Mouse (Mus musculus) retina, embryonic 14.5 days (tissue): ENCODE measurements around the gene Svop.

ENCODE experiments used
- DNase-seq: peaks from one replicate; pipeline ENCODE4 v3.0.0-alpha.2; 2015; ENCODE audit warnings: low spot score

Svop gene

GRCm38 (mm10) chr5:114091057-114091807 is at the start of gene Svop:
TSS of gene Svop (minus strand) at chr5:114091570.
- peak; percentile 83 for DNase-seq

DNA sequence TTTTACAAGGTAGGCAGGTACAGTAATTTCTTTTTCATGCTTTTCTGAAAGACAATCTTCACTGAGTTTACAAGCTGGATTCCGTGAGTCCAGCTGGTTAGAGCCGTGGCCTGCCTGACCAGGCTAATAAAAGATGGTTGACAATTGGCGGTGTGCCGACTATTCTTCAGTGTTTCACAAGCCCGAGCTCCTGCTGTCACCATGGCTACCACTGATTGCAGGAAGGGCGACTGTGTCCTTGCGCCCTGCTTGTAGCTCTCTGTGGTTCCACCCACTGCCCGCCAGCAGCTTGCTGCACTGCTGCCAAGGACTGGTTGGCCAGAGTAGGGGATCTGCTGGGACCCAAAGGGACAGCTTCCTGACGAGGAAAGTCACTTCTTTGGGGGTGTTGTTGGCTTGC is 47.8 kb upstream of the Svop start:
- no peak for DNase-seq

GRCm38 (mm10) chr5:114138277-114139164 is 47.2 kb upstream of the Svop start:
- DNase-seq: no peak

DNA sequence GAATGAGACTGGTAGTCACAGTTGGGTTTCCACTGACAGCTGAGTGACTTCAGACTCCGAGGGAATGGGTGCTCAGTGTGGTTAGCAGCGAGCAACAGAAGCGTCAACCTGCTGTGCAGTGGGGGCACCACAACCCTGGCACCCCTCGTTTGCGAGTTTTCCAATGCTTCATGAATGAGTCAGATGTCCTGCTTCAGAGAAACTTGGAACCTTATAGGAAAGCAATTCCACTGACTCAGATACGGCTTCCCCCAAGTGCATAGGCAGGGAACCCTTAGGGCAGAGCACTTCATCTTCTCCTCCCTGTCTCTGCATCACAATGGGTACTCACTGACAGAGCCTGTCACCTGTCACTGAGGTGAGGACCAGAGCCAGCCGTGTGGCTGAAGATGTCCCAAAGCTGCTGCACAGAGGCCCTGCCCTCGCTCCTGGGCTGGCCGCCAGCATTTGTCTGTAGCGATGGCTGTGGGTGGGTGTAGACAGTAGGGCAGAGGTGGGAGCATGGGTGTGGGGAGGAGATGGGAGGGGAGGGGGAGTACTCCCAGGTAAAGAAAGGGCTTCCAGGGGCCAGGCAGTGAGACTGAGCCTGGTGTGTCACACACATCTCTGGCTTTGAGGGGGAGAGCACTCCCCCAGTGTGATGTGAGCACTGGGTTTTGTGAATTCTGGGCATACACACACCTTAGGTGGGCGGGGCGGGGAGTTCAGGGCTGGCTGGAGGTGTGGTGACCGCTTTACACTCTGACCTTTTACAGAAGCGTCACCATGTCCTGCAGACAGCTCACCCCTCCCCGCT is 46.3 kb upstream of the Svop start:
- DNase-seq: no peak

- DNase-seq: no peak
Observed at GRCm38 (mm10) chr5:114135516-114135915, 44.1 kb upstream of the Svop start.

DNA sequence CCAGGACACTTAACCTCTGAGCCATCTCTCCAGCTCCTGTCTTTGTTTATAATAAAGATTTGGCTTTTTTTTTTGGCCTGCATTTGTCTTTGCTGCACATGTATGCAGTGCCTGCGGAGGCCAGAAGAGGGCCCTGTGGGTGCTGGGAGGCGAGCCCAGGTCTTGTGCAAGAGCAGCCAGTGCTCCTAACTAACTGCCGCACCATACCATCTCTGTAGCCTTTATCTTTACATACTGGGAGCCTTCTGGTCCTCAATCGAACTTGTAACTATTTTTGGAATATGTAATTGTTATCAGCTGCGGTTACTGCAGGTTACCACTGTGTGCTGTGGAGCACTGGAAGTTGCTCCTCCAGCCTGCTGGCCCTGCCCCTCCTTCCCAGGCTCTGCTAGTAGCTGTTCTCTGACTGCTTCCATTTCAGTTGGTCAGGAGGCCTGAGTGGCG is 42.7 kb upstream of the Svop start:
- peak; percentile 38 for DNase-seq

DNA sequence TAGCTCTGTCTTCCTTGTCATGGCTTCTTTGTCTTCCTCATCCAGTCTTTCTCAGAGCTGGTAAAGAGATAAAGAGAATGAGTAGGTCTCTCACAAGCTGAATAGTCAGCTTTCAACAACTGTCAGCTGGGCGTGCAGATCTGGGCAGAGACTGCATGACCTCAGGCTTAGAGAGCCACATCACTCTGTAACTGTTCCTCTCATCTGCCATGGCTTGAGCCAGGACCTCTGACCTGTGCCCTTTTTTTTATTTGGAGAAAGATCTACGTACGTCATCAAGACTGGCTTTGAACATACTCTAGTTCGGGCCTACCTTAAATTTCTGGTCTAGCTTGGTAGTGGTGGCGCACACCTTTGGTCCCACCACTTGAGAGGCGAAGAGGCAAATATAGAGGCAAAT is 41.5 kb upstream of the Svop start:
- no peak for DNase-seq

DNA sequence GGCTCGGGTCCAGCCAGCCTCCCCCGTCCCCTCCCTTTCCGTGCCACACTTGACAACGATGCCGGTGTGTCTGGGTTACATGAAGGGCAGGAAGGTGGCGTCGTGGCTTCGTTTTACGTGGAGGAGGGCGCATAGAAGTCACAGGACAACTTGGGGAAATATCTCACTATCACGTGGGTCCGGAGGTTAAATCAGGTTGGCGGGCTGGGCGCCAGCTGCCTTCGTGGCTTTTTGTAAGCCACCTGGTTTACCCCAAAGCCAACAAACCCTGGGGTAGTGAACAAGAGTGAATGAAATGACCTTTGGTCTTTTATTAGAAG is 40.1 kb upstream of the Svop start:
- no peak for DNase-seq

DNA sequence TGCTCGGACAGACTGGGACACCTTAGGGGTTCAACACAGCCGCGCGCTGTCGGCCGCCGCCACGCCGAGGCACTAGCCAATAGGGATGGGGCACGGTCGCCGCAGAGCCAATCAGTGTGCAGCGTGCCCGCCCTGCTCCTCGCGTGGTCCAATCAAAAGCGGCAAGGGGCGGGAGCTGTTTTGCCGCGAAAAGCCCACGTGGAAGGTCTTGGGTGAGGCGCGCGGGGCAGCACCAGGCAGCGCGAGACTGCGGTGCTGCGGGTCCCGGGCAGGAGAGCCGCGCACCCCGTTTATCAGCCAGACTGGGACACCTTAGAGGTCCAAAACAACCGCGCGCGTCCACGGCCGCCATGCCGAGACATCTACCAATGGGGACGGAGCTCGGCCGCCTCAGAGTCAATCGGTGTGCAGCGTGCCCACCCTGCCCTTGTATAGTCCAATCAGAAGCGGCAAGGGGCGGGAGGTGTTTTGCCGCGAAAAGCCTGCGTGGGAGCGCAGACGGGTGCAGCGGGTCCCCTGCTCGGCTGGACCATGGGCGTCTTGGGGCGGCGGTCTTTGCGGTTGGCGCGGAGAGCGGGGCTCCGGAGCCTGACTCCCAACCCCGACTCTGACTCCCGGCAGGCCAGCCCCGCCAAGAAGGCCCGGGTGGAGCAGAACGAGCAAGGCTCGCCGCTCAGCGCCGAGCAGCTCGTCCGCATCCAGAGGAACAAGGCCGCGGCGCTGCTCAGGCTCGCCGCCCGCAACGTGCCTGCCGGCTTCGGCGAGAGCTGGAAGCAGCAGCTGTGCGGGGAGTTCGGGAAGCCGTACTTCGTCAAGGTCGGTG is 39.5 kb upstream of the Svop start:
- DNase-seq: peak; percentile 94

DNA sequence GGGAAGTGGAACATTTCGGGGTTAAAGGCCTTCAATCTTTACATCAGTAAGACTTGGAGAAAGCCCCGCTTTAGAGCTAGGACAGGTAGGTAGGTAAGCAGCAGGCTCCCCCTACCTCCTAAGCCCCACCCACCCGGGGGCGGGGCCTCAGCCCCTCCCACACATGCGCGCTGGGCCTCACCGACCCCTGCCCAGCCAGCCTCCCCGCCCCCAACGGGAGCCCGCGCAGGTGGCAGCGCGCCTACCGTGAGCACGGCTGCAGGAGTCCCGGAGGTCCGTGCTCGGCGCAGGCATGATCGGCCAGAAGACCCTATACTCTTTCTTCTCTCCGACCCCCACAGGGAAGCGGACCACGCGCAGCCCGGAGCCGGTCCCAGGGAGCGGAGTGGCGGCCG is 38.8 kb upstream of the Svop start, which contains the start of gene Ung:
TSS of gene Ung (plus strand) at position 176 of the 395 bp plus-strand sequence.
- DNase-seq: peak; percentile 79

DNA sequence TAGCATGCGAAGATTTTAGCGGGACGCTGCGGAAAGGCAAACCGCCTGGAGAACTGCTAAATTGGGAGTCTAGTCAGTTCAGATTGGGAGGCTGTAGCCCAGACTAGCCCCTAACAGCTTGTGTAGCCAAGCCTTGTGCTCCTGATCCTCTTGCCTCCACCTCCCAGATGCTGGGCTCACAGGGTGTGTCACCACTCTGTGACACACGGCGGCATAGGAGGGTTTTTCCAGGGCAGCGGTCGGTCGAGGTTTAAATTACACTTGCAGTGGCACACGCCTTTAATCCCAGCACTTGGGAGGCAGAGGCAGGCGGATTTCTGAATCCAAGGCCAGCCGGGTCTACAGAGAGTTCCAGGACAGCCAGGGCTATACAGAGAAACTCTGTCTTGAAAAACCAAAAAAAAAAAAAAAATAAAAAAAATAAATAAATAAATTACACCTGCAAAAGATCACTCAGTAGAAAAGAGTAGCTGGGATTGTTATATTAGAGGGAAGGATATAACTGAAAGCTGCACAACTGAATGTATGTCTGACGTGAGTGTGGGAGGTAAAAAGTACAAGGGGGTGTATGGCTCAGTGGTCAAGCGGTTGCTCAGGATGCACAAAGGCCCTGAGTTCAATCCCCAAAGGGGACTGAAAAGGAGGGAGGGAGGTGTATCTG is 38.3 kb upstream of the Svop start:
- no peak for DNase-seq

GRCm38 (mm10) chr5:114127374-114128349 is 36.3 kb upstream of the Svop start, which contains the start of gene Alkbh2:
TSS of gene Alkbh2 (minus strand) at chr5:114128218.
- DNase-seq: peak; percentile 89

DNA sequence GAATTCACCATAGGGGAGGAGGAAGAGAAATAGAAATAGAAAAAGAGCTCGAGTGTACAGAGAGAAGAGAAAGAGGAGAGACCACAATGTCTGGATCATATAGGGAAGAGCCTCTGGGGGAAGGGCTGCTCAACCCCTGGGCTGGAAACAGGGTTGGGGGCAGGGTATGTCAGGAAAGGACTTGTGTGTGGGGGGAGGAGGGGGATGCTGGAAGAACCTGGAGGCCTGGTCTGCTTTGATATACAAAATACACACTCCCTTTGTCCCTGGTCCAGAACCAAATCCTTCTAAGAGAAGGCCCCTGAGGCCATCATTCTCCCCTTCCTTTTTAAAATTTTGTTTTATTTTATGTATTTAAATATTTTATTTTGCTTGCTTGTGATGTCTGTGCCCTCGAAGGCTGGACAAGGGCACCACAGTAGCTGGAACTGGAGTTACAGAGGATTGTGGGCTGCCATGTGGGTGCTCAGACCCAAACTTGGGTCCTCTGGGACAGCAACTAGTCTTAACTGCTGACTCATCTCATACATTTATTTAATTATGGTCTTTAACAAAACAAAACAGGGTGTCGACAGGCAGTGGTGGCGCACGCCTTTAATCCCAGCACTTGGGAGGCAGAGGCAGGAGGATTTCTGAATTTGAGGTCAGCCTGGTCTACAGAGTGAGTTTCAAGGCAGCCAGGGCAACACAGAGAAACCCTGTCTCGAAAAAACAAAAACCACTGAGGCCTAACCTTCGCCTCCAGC is 35.3 kb upstream of the Svop start:
- no peak for DNase-seq

- no peak for DNase-seq
Observed at GRCm38 (mm10) chr5:114126008-114126407, 34.6 kb upstream of the Svop start.

GRCm38 (mm10) chr5:114119806-114120205 is 28.4 kb upstream of the Svop start:
- DNase-seq: no peak

- DNase-seq: no peak
Observed at GRCm38 (mm10) chr5:114116586-114116985, 25.2 kb upstream of the Svop start.

DNA sequence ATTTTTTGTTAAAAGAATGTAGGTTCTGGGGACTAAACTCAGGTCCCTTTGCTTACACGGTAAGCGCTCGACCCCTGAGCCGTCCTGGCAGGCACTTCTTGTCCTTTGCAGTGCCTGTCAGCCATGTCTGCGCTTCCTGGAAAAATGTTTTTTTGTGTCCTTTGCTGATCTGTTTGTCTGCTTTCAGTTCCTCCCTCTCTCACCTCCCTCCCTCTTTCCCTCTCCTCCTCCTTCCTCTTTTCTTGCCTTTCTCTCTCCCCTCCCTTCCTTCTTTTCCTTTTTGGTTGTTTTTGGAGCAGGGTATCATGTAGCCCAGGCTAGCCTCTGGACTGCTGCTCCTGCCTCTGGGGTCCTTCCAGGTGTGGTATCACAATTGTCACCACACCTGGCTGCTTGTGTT is 23.7 kb upstream of the Svop start:
- DNase-seq: no peak

DNA sequence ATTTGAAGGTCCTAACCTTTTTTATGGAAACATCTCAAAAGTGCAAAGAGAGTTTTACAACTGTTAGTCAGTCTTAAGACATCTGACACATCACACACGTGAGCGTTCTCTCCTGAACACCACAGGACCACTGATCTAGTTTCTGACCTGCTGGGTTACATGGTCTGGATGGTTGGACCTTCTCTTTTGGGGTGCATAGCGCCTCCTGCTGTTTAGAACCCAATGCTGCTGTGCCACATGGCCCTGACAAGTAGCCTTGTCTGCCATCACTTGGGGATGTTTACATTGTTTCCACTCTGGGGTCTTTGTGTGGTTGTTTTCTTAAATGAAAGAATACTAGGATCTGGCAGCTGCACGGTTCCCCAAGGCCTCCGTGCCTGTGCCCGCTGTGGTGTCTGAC is 22.0 kb upstream of the Svop start:
- DNase-seq: no peak

DNA sequence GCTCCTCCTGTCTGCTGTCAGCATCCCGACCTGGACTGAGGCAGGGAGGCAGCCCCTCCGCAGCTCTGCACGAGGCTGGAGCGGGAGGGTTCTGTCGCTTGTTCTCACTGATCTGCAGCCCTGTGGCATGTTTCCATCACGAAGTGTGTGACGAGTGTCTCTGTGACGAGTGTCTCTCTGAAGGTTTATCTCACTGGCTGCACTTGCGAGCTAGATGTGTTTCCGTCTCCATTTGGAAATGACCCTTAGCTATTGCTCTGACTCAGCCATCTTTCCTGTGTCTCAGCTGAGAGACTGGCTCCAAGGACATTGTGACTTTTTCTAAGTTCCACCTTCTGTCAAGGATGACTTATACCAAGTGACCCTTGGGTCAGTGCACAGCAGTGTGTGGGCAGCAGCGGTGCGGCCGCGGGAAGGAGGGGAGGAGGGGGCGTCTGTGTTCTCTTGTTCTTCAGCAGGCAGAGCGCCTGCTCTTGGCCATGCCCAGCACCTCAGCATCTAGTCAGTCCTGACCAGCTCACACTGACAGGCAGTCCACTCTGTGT is 15.1 kb upstream of the Svop start:
- no peak for DNase-seq
